Mouse (Mus musculus) liver, adult 2 months (tissue): ENCODE results near the gene Tlr5. TPM values are rescaled to one million over a fixed set of nuclear protein-coding genes. Genes with fewer than 3 reads are reported as not detected.

Experiments used
- DNase-seq: peaks from one replicate; pipeline ENCODE4 v3.0.0-alpha.2; 2011; ENCODE audit warnings: low read depth, low spot score; ENCODE audit errors: extremely low read depth
- H3K27ac ChIP-seq: fragments of 200-500 bp; replicated peaks from 2 replicates; pipeline ENCODE4 v1.5.1; 2012; ENCODE audit warnings: low read depth, mild to moderate bottlenecking, control low read depth, inconsistent platforms, low read length; ENCODE audit not compliant: insufficient read depth
- H3K27me3 ChIP-seq: fragments of 200-500 bp; 2 replicates; pipeline ENCODE4 v1.6.1; 2012; ENCODE audit warnings: mild to moderate bottlenecking, moderate library complexity, low read length, inconsistent platforms; ENCODE audit not compliant: control insufficient read depth, insufficient read depth
- H3K36me3 ChIP-seq: fragments of 200-500 bp; 2 replicates; pipeline ENCODE4 v1.6.1; 2012; ENCODE audit warnings: low read length, inconsistent platforms; ENCODE audit not compliant: control insufficient read depth, insufficient read depth
- H3K4me1 ChIP-seq: fragments of 200-500 bp; 2 replicates; pipeline ENCODE4 v1.6.1; 2011; ENCODE audit warnings: low read length; ENCODE audit not compliant: control insufficient read depth, insufficient read depth
- H3K4me3 ChIP-seq: fragments of 200-500 bp; 2 replicates; pipeline ENCODE4 v1.5.1; 2011; ENCODE audit warnings: low read depth, mild to moderate bottlenecking, control low read depth, low read length, moderate library complexity; ENCODE audit not compliant: insufficient read depth
- H3K79me2 ChIP-seq: fragments of 200-500 bp; 2 replicates; pipeline ENCODE4 v1.6.1; 2012; ENCODE audit warnings: inconsistent platforms, mild to moderate bottlenecking, low read length, moderate library complexity; ENCODE audit not compliant: control insufficient read depth, insufficient read depth
- H3K9ac ChIP-seq: fragments of 200-500 bp; 2 replicates; pipeline ENCODE4 v1.6.1; 2012; ENCODE audit warnings: low read depth, mild to moderate bottlenecking, control low read depth, inconsistent platforms, low read length
- CTCF ChIP-seq: fragments of 200-500 bp; IDR thresholded peaks from 2 replicates; pipeline ENCODE4 v1.5.1; 2011; ENCODE audit warnings: low read depth, low read length, control low read depth
- POLR2A ChIP-seq: fragments of 200-500 bp; IDR thresholded peaks from 2 replicates; pipeline ENCODE4 v1.6.1; 2011; ENCODE audit warnings: low read length, control low read depth; ENCODE audit not compliant: insufficient read depth; ENCODE audit errors: extremely low read depth
- WGBS: fragments of 180-500 bp; shearing (Covaris S2); methylation state at CpG from one replicate; pipeline ENCODE4 v1.1.7; 2018; 5-methylcytosine and 5-hydroxymethylcytosine counted together
- polyA plus RNA-seq: library from polyadenylated mRNA; depleted of rRNA; stranded (reverse); fragments of >200 nt; gene quantifications from 2 replicates; pipeline ENCODE4 v1.2.3, GENCODE M21; 2012; rRNA removed
- total RNA-seq: library from RNA; depleted of rRNA; stranded (reverse); fragments of >200 nt; gene quantifications from 2 replicates; pipeline ENCODE4 v1.2.3, GENCODE M21; 2014; rRNA removed

The Tlr5 gene
- total and polyA plus RNA-seq, 2 experiments, result 3.2 to 6.3 TPM

DNA sequence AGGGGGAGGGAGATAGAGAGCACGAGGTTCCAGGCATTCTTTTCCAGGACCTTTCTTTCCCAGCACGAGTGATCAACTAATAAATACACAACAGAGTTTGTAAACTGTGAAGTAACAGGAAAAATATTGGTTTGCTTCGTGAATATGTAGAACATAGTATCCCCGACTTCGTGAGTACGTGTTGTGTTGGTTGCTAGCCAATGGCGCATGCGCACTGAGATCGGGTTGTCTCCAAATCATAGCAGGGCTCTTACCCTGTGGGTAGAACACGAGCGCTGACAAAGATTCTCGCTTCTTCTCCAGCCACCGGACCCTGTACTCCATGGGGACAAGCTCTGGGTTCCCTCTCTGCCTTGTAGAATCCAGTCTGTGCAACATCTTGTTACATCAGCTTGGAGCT, 33.2 kb downstream of the Tlr5 start:
- no peak for DNase-seq
- TF ChIP-seq POLR2A (no peak), CTCF (no peak)

DNA sequence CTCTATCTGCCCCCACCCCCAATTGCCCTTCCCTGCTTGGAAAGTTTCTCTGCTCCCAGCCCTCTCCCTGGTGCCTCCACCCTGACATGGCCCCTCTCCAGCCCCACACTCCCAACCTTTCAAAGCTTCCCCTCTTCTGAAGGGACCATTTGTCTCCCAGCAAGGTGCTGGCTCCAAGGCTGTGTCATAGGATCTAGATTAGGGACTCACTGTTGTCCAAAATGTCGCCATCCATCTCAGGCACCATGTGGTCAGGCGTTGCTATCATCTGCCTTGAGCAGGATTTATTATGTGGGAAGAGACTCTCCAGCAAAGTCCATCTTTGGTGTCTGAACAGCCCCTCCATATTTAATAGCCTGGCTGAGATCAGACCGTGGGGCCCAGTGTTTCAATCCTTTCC, 34.1 kb downstream of the Tlr5 start:
- H3K9ac ChIP-seq, result no peak overlapping the region
- WGBS, result 86% methylated on average over 3 of the region's 3 CpGs
- H3K4me1 ChIP-seq, result no peaks in the 10 kb centered on the region
- no peaks in the 10 kb centered on the region for H3K27me3 ChIP-seq
- no peaks in the 10 kb centered on the region for H3K79me2 ChIP-seq
- H3K27ac ChIP-seq, result no peak overlapping the region
- no peak for DNase-seq
- H3K36me3 ChIP-seq, result no peaks in the 10 kb centered on the region
- no peak overlapping the region for H3K4me3 ChIP-seq
- TF ChIP-seq CTCF, result no peak
- TF ChIP-seq POLR2A, result no peak

More for the DNA sequence above, 33.2 kb downstream of the Tlr5 start:
- Histone ChIP-seq H3K4me1 (no peaks in the 10 kb centered on the region), H3K79me2 (no peaks in the 10 kb centered on the region), H3K9ac (no peak overlapping the region), H3K36me3 (no peaks in the 10 kb centered on the region), H3K27me3 (no peaks in the 10 kb centered on the region), H3K4me3 (no peak overlapping the region), H3K27ac (no peak overlapping the region)
- WGBS, result 81% methylated on average over 13 of the region's 13 CpGs

DNA sequence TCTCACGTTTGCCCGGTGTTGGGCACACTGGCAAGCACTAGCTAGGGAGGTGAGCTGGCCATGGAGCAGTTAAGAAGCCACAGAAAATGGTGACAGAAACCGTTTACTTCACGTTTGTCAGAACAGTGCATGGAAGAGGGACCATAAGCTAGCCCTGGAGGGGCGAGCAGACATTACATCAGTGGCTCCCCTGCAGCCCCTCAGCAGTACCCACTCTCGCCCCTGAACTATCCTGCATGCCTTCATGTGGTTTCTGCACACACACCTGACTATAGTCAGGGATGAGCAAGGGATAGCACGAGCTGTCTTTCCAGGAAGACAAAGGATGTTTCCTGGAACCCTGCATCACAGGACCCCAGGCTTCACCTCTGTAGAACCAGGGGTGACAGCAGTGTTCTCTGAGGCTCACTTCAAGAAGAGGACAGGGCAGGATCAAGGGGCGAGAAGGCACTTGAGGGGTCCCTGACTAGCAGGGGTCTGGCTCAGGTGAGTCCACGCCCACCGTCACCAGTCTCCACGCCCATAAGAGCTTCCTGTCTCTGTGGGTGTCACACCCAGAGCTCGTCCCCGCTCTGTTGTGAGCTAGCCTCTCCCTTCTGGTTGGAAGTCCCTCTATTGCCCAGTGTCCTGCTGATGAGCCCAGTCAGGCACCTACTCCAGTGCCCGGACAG, 35.6 kb downstream of the Tlr5 start:
- H3K79me2 ChIP-seq, result no peaks in the 10 kb centered on the region
- no peaks in the 10 kb centered on the region for H3K4me1 ChIP-seq
- no peaks in the 10 kb centered on the region for H3K36me3 ChIP-seq
- H3K27ac ChIP-seq, result no peak overlapping the region
- TF ChIP-seq POLR2A, result no peak
- no peak for TF ChIP-seq CTCF
- no peak for DNase-seq
- H3K9ac ChIP-seq, result no peak overlapping the region
- WGBS, result 76% methylated on average over 14 of the region's 14 CpGs
- H3K27me3 ChIP-seq, result no peaks in the 10 kb centered on the region
- no peak overlapping the region for H3K4me3 ChIP-seq

DNA sequence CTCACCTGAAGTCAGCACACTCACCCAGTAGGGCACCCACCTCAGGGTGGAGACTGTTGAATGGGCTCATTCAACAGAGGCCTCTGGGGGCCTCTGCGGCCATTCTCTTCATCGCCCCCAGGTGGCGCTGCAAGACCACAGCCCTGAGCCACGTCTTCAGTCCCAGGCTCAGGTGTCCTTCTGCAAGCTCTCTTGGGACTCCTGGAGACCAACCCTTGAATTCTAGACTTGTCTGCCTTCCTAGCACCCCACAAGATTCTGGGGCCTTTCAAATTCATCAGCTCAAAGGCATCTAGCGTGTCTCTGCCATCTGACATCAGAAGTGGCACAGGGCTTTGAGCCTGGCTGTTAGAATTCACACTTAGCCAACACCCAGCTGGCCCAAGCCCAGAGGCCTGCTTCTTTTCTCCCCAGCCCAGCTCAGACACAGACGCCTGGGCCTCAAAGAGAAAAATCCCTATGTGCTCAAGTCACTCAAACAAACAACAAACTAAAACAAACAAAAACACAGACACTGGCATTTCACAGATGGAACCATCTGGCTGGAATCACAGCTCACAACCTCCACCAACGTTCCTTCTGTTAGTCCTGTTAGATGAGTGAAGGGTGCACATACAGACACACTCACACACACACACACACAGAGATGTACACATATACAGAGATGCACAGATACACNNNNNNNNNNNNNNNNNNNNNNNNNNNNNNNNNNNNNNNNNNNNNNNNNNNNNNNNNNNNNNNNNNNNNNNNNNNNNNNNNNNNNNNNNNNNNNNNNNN, 36.6 kb downstream of the Tlr5 start:
- no peak overlapping the region for H3K27ac ChIP-seq
- H3K27me3 ChIP-seq, result no peaks in the 10 kb centered on the region
- H3K9ac ChIP-seq, result no peak overlapping the region
- WGBS, result 10% methylated on average over 7 of the region's 7 CpGs
- H3K79me2 ChIP-seq, result no peaks in the 10 kb centered on the region
- no peaks in the 10 kb centered on the region for H3K36me3 ChIP-seq
- H3K4me1 ChIP-seq, result no peaks in the 10 kb centered on the region
- TF ChIP-seq POLR2A (no peak), CTCF (peak; percentile 96)
- peak; percentile 16 for DNase-seq
- no peak overlapping the region for H3K4me3 ChIP-seq

Other genes with a start within 250 kb of the Tlr5 start
- not detected in 2 replicates for gene Ccdc185, start 205.6 kb upstream of the Tlr5 start, total RNA-seq
- not detected in 2 replicates for gene Ccdc185, start 205.6 kb upstream of the Tlr5 start, polyA plus RNA-seq
- 1.3 TPM in 2 replicates for gene Susd4, start 190.9 kb upstream of the Tlr5 start, total RNA-seq
- gene Susd4, start 190.9 kb upstream of the Tlr5 start, polyA plus RNA-seq, result 1.8 and 8.3 TPM in 2 replicates